Mouse (Mus musculus) MEL-GATA-1-ER (cell line): ENCODE results near the gene Pde10a.

ENCODE experiments used
- DNase-seq: peaks from one replicate; pipeline ENCODE4 v3.0.0-alpha.2; 2012; ENCODE audit warnings: low read depth; ENCODE audit errors: extremely low read depth

Gene Pde10a

DNA sequence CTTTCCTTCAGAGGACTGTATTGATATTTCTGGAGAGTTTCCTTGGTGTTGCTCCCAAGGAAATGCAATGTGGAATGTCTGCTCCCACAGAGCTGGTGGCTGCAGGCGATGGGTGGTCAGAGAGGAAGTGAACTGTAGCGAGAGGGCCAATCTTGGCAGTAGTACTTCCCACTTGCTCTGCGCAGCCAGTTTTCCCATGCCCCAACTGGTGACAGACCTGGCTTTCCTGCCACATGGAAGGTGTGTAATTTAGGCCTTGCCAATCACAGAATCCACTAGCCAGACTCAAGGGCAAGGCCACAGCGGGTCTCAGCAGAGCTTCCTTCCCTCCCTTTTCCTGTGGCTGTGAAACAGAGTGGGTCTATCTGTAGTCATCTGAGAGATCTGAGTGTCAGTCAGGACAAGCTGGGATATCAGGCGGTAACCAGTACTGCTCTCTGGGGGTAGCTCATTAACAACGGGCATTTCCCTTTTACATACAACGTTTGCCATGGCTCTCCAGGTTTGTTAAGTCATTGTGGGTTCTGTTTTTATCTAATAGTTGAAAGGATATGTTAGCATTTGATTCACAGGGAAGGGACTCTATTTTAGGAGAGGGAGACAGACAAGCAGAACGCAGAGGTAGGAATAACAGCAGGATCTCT is 316.8 kb downstream of the Pde10a start:
- DNase-seq, result no peak

DNA sequence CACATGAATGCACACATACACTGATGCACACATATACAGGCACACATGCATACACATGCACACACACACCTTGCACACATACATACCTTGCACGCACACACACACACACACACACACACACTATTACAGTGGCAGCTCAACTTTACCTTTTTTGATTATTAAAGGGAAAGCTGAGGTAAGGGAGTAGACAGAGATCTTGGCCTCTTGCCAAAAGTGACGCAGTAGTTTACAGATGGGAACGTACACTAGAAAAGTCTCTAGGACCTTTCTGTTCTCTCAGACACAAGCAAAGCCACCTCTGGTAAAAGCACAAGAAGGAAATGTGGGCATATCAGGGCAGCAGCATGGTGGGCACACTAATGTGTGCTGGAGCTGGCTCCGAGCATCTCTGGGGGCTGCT is 317.5 kb downstream of the Pde10a start:
- no peak for DNase-seq

DNA sequence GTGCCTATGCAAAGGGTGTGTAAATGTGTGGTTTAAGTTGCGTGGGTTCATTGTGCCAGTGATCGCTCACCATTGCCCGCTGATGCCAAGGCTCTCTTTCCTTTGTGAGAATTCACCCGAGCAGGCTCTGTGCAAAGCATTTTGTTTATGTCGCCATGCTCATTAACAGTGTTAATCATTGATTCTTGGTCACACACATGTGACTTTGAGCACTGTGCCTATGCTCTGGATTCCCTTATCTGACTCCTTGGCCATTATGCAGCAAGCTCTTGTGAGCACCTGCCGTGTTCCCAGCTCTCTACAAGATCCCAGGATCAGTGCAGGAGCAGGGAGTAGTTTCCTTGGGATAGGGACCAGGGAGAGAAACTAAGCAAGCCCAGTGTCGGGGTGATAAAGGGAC is 318.8 kb downstream of the Pde10a start:
- no peak for DNase-seq

DNA sequence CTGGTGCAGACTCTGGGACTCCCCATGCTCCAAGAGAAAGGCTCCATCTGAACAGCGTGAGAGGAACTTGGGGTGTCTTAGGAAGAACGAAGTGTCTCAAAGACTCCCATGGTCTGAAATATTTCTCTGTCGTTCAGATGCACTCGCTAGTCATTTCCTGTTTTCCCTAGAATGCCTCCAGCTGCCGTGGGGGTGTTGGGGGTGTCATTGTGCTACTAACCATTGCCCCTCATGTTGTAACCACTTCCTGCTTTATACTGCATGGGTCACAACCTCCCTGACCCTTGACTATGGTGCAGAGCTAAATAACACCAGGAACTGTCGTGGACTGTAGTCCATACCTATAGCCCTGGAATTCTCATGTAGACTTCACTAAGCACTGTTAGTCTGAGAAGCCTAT is 321.3 kb downstream of the Pde10a start:
- no peak for DNase-seq

DNA sequence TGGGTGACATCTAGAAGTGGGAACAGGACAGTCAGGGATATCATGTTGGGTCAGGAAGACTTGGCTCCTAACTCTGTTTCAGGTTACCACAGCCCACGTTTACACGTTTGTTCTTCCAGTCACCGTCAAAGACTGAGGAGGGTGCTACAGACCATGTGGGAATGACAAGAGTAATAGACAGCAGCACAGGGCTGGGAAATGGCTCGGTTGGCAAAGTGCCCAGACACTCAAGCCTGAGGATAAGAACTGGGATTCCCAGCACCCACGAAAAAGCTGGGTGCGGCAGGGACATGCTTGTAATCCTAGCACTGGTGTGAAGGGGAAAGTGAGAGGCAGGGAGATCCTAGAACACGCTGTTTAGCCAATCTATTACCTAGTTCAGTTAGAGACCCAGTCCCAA is 322.4 kb downstream of the Pde10a start:
- DNase-seq, result no peak

DNA sequence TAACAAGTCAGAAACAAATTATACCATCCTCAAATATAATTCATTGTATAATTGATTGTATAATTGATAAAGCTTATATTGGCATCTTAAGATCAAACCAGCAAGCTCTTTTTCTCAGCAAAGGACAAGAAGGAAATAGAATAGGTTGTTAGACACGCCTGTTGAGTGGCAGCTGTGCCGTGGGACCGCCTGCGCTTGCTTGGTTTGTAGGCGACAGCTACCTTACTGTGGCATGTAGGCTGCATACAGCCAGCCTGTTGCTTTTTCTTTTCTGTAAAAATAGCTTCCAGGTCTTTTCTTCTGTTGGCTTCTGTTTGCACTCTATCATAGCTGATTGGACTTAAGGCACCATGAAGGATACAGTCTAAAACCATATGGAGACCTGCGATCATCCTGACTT is 326.7 kb downstream of the Pde10a start:
- DNase-seq, result no peak

DNA sequence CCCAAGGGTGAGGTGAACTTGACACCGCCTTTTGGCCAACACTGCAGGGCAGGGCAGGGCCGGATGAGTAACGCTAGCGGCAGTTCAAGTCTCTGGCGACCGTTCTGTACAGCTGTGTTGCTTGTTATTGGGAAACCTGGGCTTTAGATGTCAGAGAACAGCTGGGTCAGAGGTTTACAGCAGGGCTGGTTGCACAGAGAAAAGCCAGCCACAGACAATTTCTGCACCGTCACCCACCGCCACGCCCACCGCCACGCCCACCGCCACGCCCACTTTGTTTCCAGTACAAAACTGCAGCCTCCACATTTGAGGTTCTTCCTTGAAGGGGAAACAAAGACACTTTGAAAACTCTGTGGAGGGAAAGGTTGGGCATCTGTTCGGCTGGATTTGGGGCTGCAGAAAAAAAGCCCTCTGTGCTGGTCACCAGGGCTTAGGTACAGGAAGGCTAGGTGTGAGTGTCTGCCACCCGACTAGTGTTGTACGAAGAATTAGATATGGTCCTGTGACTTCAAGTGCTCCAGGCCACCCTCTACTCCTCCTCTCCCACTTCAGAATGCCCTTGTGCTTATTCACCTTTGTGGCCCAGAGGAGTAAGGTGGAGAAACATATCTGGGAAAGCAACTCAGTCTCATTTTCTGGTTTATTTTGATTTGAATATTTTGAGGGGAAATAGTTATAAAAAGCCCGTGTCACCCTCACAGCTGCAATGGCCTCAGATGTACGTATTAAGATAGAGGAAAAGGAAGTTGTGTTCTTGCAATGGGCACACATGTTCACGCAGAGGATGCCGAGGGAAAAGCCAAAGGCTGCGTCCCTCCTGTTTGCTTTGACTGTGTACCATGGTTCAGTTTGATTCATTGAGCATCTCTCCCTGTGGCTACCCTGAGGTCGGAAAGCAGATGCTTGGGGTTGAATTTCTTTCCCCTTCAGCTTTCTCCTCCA is 331.5 kb downstream of the Pde10a start:
- peak; percentile 36 for DNase-seq

DNA sequence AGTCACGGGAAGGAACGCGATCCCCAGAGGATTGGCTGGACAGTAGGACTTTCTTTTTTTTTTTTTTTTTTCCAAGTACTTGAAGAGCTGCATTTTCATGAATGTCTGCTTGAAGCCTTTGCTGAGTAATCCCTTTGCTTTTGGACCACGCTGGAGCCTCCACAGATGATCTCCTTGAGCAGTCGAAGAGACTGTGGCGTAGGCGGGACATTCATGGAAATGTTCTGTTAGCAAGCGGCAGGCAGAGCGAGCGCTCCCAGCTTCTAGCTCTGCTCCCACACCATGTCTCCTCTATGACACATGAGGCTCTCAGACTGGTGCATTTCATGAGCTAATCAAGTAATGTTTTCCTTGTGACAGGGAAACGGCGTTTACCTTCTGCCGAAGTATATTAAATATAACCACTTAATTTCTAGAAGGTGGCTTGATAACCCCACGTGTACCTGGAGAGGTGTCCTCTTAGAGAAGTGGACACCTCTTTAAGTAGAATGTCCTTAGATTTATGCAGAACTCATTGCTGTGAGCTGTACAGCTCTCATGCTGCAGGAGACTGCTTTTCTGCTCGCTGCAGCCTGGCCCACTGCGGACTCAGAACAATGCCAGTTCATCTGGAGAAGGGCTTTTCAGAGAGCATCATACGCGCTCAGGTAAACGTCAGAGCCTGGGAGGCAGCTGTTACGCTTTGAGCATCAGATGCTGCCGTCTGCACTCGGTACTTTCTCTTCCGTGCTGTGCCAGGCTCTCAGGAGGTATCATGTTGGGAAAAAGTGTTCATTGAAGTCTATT is 333.7 kb downstream of the Pde10a start:
- DNase-seq, result no peak

DNA sequence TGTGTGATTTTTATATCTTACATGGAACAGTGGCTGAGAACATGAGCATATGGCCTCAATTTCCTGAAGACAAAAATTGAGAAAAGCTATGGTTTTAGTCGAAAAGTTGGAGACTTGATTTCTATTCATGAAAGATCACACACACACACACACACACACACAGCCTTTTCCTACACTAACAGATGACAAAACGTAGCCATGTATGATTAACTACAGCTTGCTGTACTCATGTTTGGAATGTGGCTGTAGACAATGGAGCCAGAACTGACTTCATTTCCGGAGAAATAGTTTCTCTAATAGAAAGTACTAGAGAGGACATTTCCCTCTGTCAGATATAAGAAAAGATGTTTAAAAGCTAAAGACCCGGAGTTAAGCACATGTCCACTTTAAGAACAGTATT is 334.3 kb downstream of the Pde10a start:
- DNase-seq, result no peak

DNA sequence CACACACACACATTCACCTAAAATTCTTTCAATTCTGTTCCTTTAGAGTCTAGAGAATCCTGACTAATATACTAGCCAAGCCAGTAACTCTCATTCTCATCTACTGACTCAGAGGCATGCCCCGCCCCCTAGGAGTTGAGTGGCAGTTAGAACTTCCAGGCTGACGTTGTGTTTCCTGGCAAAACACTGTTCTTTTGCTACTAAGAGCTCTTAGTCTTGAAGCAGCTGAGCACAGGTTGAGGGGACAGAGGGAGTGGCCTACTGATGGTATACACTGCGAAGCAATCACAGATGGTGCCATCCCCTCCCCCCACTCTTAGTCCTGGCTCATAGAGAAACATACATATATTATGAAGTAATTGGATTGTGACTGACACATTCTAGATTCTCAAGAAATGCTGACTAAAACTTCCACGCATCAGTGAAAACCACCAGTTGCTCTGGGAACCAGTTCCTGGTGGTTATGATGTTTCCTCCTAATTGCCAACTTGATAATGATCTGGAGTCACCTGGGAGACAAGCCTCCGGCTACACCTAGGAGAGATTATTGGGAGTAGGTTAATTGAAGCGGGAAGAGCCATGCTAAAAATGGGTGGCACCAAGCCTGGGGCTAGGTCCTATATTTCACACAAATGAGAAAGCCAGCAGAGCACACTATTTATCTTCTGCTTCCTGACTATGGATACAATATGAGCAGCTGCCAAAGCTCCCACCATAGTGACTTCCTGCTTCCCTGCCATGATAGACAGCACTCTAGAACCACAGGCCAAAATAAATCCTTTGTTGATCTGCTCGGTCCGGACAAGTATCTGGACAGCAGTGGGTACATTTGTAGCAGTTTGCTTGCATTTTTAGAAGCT is 339.7 kb downstream of the Pde10a start:
- DNase-seq, result no peak

DNA sequence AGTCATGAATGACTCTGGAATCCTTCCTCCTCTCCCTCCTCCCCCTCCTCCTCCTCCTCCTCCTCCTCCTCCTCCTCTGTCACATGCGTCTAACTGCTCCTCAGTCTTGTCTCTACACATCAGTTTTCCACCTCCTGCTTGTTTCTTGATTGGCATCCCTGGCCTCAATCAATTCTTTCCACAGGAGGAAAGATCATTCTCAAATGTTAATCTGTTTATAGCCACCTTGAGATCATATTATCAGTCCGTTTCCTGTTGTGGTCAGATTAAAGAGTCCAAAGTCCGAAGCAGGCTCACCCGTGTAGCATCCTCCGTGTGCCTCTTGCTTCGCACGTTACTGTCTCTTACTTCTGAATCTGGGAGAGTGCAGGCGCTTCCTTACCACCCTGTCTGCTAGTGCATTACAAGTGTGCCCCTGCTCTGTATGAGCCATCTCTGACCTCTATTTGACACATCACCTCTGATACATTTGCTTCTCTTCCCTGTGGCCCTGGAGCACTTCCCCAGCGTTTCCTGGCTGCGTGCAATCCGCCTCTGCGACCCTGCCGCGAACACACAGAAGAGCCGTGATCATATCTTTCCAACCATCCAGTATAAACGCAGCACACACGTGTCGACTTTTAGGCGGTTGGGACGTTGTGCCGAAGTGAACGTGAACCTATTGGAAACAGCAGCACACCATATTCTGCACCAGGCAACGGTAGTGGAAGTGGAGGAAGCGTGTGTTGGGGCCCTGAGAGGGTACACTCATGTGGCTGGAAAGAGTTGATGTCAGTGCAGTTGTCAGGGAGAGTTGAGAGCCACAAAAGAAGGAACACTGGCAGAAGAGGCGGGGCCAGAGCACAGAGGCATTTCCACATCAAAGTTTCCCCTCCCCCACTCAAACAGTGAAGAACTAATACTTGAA is 342.4 kb downstream of the Pde10a start:
- peak; percentile 71 for DNase-seq

DNA sequence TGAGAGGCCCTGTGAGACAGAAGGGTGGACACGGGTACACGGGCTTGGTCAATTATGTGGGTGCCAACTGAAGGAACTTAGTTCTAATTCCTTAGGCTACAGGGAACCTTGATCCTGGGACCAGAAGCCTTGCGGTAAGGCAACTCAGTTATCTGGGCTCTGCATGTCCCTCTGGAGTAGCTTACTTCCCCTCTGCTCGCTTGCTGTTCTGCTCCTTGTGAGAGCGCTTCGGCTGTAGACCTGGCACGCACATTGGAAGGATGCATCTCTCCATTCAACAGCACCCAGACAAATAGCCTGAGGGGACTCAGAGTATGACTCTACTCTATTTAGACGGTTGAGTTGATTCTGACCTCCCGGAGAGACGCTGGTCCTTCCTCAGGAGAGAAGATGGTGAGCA is 344.1 kb downstream of the Pde10a start:
- DNase-seq, result peak; percentile 94

DNA sequence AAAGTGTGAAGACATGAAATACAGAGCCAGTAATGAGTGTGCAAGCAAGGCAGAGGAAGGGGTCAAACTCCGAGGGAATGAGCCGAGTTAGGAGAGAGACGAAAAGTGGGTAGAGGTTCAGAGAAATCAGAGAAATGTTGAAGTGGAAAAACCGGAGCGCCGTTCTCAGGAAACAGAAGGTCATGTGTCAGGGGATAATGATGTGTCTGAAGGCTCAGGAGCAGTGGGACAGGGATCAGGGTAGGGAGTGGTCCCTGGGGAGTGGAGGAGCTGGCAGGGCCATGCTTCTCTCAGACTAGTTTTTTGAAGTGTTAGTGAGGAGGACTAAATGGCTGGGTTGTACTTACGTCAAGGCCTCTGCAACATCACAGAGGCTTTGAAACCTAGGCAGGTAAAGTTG is 345.7 kb downstream of the Pde10a start:
- no peak for DNase-seq

DNA sequence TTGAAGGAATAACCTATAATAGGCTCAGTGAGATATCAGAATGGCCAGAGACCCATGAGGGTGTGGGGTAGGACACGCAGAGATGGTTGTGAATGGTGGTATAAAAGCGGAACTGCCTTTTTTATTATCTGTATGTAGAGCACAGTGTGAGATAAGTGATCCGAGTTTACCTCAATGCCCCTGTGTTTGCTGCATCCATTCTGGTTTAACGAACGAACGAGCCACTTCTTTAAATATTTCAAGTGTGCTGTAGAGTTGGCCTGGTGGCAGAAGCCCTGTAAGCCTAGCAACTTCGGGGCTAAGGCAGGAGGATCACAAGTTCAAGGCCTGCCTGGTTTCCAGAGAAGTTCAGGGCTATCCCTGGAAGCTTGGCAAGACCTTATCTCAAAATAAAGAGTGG is 346.2 kb downstream of the Pde10a start:
- DNase-seq, result peak; percentile 89

DNA sequence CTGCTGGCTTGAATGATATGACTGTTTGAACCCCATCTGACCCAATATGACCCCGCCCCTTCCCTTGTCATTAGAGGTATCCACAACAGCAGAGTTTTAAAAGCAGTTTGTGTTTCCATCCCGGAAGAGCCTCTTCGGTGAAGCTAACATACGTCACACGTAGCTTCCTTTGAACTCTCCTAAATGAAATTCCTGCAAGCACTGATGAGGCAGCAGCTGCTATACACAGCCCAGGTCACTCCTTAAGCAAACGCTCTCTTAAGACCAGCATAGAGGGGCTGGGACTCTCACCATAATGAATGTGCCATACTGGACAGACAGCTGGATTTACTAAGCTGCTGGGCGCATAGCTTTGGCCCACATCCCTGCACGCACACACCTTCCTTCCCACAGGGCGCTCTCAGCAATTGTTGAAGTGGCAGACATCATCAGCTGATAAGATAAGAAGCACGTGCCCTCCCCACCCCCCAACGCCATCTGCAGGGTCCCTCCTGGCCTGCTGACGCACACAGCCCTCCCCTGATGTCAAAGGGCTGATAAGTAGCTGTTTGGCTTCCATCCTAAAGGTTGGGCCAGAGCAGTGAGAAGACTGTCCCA is 346.9 kb downstream of the Pde10a start:
- DNase-seq, result peak; percentile 81

DNA sequence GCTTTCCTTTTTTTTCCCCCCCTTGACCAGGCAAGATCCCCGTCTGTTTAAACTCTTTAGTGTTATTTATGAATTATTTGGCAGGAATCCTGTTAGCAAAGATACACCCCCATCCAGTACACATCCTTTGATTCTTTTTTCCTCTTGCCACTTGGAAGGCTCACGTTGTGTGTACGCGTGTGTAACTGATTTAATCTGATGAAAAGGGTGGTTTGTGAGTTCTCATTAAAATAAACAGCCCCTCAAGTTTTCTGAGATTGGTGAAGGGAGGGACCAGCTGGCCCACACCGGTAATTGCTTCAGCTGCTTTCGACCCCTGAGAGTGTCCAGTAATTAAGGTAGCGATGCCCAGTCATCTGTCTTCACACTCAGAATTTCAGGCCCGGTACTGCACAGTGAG is 347.4 kb downstream of the Pde10a start:
- DNase-seq, result no peak

DNA sequence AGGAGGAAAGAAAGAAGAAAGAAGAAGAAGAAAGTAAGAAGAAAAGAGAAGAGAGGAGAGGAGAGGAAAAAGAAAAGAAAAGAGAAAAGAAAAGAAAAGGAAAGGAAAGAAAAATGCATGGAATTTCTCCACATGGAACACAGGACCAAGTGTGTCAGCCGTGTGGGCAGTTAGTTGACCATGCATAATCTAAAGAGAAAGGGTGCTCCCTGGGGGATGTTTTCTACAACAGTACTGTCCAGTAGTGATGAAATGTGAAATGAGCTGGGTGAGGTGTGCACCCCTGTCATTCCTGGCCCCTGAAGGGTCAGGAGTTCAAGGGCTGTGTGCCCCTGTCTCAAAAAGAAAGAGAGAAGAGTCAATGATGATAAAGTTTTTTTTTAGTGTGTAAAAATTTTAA is 352.9 kb downstream of the Pde10a start:
- no peak for DNase-seq

DNA sequence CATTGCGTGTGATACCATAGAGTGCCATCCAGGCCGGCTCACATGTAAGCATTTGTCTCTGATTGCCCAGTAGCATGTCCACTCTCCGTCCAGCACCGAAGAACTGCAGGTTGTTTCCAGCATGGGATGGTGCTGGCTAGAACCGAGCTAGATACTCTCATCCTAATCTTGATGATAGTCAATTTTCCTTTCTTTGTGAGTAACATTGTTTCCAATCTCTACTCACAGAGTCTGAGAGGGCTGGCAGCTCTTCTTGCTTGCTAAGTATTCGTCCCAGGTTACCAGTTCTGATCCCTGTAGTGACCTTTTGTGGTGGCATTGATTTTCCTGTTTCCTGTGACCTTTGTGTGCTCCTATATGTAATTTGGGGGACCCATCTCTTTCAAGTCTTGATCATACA is 356.5 kb downstream of the Pde10a start:
- no peak for DNase-seq

DNA sequence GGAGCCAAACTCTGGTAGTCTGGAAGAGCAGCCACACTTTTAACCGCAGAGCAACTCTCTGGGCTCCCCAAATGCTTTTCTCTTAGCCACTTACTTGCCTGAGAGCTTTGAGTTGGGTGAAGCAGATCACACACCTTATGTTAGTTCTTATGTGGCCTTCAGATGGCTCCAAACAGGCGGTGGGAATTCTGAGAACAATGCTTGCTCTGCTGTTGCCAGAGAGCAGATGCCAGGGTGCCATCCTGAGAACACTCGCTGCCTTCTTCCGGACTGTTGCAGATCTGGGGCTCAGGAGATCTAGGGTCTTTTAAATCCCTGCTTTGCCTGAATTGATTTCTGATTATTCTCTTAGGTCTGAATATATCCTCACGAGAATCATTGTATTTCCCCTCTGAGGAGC is 359.5 kb downstream of the Pde10a start:
- DNase-seq, result no peak

DNA sequence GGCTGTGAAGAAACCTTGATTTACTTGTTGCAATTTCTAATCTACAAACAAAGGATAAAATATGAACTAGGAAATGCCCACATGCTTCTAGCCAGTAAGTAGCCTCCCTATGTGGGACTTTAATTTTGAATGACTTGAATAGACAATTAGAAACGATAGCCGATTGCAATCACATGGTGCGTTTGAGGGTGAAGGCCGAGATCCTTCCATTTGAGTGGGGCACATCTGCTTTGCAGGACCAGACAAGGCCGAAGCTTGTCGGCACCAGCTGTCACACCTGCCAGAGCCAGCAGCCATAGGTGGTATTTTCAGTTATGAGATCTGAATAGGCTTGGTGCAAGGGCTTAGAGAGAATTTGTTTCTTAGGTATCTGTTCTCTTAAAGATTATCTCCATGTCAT is 360.7 kb downstream of the Pde10a start:
- no peak for DNase-seq
